Mouse (Mus musculus): Measurements from ENCODE around the gene Dus2.

The Dus2 gene

DNA sequence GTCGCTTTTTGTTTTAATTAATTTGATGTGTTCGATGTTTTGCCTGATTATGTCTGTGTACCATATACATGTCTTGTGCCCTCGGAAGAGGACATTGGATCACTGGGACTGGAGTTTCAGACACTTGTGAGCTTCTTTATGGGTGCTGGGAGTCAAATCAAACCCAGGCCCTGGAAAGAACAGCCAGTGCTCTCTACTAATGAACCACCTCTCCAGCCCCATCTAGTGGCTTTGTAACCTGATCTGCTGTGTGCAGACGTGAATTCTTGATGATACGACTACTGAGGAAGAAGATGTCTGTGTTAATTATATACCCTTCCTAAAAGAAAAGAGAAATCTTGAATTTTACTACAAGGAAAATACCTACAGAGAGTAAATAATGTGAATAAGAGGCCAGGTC is 85.5 kb downstream of the Dus2 start:
- DNase-seq (ENCODE audit: low spot score): no peak

GRCm38 (mm10) chr8:106077452-106078067 is 86.4 kb downstream of the Dus2 start:
- DNase-seq (ENCODE audit: low spot score): no peak

DNA sequence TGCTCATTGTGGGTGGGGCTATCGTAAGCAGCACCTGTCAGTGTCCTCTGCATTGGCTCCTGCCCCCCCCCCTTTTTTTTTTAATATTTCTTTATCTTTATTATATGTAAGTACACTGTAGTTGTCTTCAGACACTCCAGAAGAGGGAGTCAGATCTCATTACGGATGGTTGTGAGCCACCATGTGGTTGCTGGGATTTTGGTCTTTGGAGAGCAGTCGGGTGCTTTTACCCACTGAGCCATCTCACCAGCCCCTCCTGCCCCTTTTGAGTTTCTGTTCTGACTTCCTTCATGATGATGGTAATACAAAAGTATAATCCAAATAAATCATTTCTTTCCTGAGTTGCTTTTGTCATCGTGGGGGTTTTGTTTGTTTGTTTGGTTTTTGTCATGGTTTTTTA is 111.2 kb downstream of the Dus2 start:
- DNase-seq (ENCODE audit: low spot score): no peak

All from adipocyte (in vitro differentiated cells).